Mouse (Mus musculus) megakaryocyte, embryonic 14.5 days (primary cell): ENCODE measurements around the gene Aebp1.

Experiments
- FLI1 ChIP-seq: IDR thresholded peaks from 2 replicates; pipeline ENCODE4 v1.6.1; 2012; ENCODE audit warnings: low read length, inconsistent platforms, mixed read lengths
- GATA1 ChIP-seq: IDR thresholded peaks from 3 replicates; pipeline ENCODE4 v1.6.1; 2012; ENCODE audit warnings: mixed read lengths, low read length, inconsistent platforms, borderline replicate concordance

DNA sequence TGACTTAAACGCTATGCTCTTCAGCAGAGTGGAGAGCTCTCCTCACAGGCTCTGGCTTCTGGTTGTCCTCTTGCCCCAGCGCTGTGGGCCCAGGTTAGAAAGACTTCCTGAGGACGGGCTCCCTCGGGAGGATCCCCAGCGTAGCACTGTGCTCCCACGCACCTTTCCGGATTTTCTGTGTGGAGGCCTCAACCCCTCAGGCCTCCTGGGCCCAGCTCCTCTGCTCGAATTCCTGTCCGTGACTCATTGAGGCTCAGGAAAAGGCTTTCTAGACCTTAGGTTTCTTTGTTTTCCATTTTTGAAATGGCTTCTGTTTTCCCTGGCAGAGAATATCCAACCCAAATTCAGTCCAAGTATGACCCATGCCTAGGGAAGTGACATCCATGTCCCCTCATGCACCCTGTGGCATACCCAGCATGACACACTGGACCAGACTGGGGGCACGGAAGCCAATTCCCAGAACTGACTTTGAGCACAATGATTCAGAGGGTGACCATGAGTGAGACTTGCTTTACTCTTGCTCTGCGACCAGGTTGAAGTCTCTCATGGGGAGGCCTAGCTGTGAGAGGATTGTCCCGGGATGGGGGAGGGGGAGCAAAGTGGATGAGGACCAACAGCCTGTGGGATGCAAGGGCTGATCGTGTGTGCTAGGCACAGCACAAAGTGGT, 1.7 kb upstream of the Aebp1 start:
- TF ChIP-seq FLI1 (no peak), GATA1 (no peak)
